In genomic region chr14:27810790-27811189, GRCm38 (mm10) we compare ENCODE assay signal across 11 mouse cellular contexts.
DNase-seq lines count a peak whose midpoint lies in the region; ATAC-seq and TF ChIP-seq lines count a peak whose summit lies in the region.
"Had no signal": no experiment of that assay in that cellular context is flagged by ENCODE, and none has a peak within 500 bp of the region (broad histone marks: within the 10 kb centered on the region; RNA-seq: fewer than 3 reads in every experiment).

No protein-coding gene starts in this region.

- DNase-seq in forebrain, embryonic 11.5 days (ENCODE audit: low spot score) = peak; percentile 53
- no peak for DNase-seq in lung, postnatal 14 days
- peak; percentile 45 to 84 for DNase-seq in left cerebral cortex, postnatal 25 days (ENCODE audit: low spot score in 2 of 2)
- DNase-seq in adipocyte (ENCODE audit: low spot score) = no peak
- DNase-seq in cerebellum, adult 18-20 months = no peak
- DNase-seq: kidney, postnatal 25 days had no signal

- H3K4me3 ChIP-seq in forebrain, embryonic 11.5 days (ENCODE audit: low read depth, low read length) = no peak overlapping the region
- no peak overlapping the region for H3K4me3 ChIP-seq in forebrain, embryonic 12.5 days (replicated peaks)
- H3K4me3 ChIP-seq in lung, embryonic 16.5 days (ENCODE audit: low read length) = no peak overlapping the region
- H3K4me3 ChIP-seq in cortical plate, adult 2 months (ENCODE audit: insufficient read depth, low read length) = no peak overlapping the region
- H3K4me3 ChIP-seq: heart, embryonic 15.5 days; liver, embryonic 15.5 days had no signal

- TF ChIP-seq CTCF in cortical plate, adult 2 months (IDR thresholded peaks at IDR 0.05; ENCODE audit: extremely low read depth, insufficient read depth, low read length) = no peak

- H3K27ac ChIP-seq in forebrain, embryonic 11.5 days (ENCODE audit: low read depth, low read length) = no peak overlapping the region
- H3K27ac ChIP-seq in forebrain, embryonic 12.5 days = no peak overlapping the region
- no peak overlapping the region for H3K27ac ChIP-seq in lung, embryonic 16.5 days (ENCODE audit: low read length)
- no peak overlapping the region for H3K27ac ChIP-seq in cortical plate, adult 2 months (ENCODE audit: insufficient read depth, low read length)
- H3K27ac ChIP-seq: heart, embryonic 15.5 days; liver, embryonic 15.5 days had no signal

- 0 out of 2 replicates have a peak, but pooled peaks have one; percentile 29 for TF ChIP-seq POLR2A in cortical plate, adult 2 months (IDR thresholded peaks at IDR 0.05; ENCODE audit: extremely low read depth, insufficient read depth, low read length)

- no peak overlapping the region for H3K9ac ChIP-seq in forebrain, embryonic 11.5 days (ENCODE audit: low read length)
- H3K9ac ChIP-seq in forebrain, embryonic 12.5 days = no peak overlapping the region
- H3K9ac ChIP-seq in lung, embryonic 16.5 days (ENCODE audit: low read length) = no peak overlapping the region
- H3K9ac ChIP-seq: heart, embryonic 15.5 days; liver, embryonic 15.5 days had no signal

- H3K36me3 ChIP-seq in forebrain, embryonic 11.5 days (ENCODE audit: control insufficient read depth, insufficient read depth, low read length) = no peaks in the 10 kb centered on the region
- no peaks in the 10 kb centered on the region for H3K36me3 ChIP-seq in forebrain, embryonic 12.5 days (replicated peaks)
- H3K36me3 ChIP-seq in lung, embryonic 16.5 days (ENCODE audit: control insufficient read depth, insufficient read depth, low read length) = no peaks in the 10 kb centered on the region
- H3K36me3 ChIP-seq: heart, embryonic 15.5 days; liver, embryonic 15.5 days had no signal

- peaks cover 3% of the 10 kb centered on the region; the same call in 1 of the 2 replicates for H3K4me1 ChIP-seq in forebrain, embryonic 11.5 days (replicated peaks; ENCODE audit: control insufficient read depth, insufficient read depth, low read length)
- peaks cover 4% of the 10 kb centered on the region for H3K4me1 ChIP-seq in forebrain, embryonic 12.5 days
- peaks cover 6% of the 10 kb centered on the region; the same call in 1 of the 2 replicates for H3K4me1 ChIP-seq in lung, embryonic 16.5 days (replicated peaks; ENCODE audit: control insufficient read depth, insufficient read depth, low read length)
- H3K4me1 ChIP-seq in cortical plate, adult 2 months (ENCODE audit: control insufficient read depth, insufficient read depth, low read length) = peaks cover 10% of the 10 kb centered on the region; the same call in 1 of the 2 replicates
- H3K4me1 ChIP-seq: liver, embryonic 15.5 days had no signal

- H3K9me3 ChIP-seq in forebrain, embryonic 11.5 days (ENCODE audit: control insufficient read depth, low read length) = no peaks in the 10 kb centered on the region
- no peaks in the 10 kb centered on the region for H3K9me3 ChIP-seq in forebrain, embryonic 12.5 days
- H3K9me3 ChIP-seq in lung, embryonic 16.5 days (ENCODE audit: control insufficient read depth, low read length) = no peaks in the 10 kb centered on the region
- H3K9me3 ChIP-seq: heart, embryonic 15.5 days; liver, embryonic 15.5 days had no signal

- 23% methylated on average over 7 of the region's 7 CpGs for WGBS in forebrain, embryonic 11.5 days
- 11% methylated on average over 7 of the region's 7 CpGs for WGBS in forebrain, embryonic 12.5 days
- 33% methylated on average over 7 of the region's 7 CpGs for WGBS in lung, embryonic 16.5 days

- intact Hi-C loops in left cerebral cortex, postnatal 25 days (cut with DNase I) = loop anchor here (10.0 kb wide), 1 partner anchor 1634 kb away; no protein-coding TSS in a partner anchor

- no peak overlapping the region for H3K4me2 ChIP-seq in forebrain, embryonic 11.5 days (ENCODE audit: low read depth, low read length, severe bottlenecking)
- no peak overlapping the region for H3K4me2 ChIP-seq in forebrain, embryonic 12.5 days
- H3K4me2 ChIP-seq in lung, embryonic 16.5 days (ENCODE audit: low read depth, low read length) = no peak overlapping the region
- H3K4me2 ChIP-seq: heart, embryonic 15.5 days; liver, embryonic 15.5 days had no signal

- ATAC-seq in forebrain, embryonic 11.5 days (replicated peaks; ENCODE audit: low FRiP score) = no peak
- ATAC-seq in forebrain, embryonic 12.5 days (ENCODE audit: low FRiP score) = no peak
- ATAC-seq in lung, embryonic 16.5 days (ENCODE audit: low read depth) = peak; percentile 57; the same call in 1 of the 2 replicates

- no peaks in the 10 kb centered on the region for H3K27me3 ChIP-seq in forebrain, embryonic 11.5 days (ENCODE audit: control insufficient read depth, insufficient read depth, low read length)
- peaks cover 10% of the 10 kb centered on the region for H3K27me3 ChIP-seq in forebrain, embryonic 12.5 days
- H3K27me3 ChIP-seq in lung, embryonic 16.5 days (ENCODE audit: control insufficient read depth, insufficient read depth, low read depth, low read length) = no peaks in the 10 kb centered on the region
- H3K27me3 ChIP-seq: heart, embryonic 15.5 days; liver, embryonic 15.5 days had no signal

Comparison
In these comparisons a context has a peak if more than half of its experiments do, and no peak if none do; other contexts are left out.
1. DNase-seq: peak in forebrain, embryonic 11.5 days (single experiment) and left cerebral cortex, postnatal 25 days (2 of 2); none in lung, postnatal 14 days (single experiment), adipocyte (single experiment) and cerebellum, adult 18-20 months (0 of 2).